Mouse (Mus musculus) heart, embryonic 10.5 days (tissue): ENCODE data around the gene Pmm2. TPM values are rescaled to one million over a fixed set of nuclear protein-coding genes. Genes with fewer than 3 reads are reported as not detected.

ENCODE experiments used
- DNase-seq: peaks from one replicate; pipeline ENCODE4 v3.0.0-alpha.2; 2017; ENCODE audit warnings: low spot score
- H3K27ac ChIP-seq: fragments of 300-500 bp; sonication (generic); 2 replicates; pipeline ENCODE4 v1.5.1; 2016; ENCODE audit warnings: mild to moderate bottlenecking
- H3K27me3 ChIP-seq: fragments of 300-500 bp; sonication (generic); 2 replicates; pipeline ENCODE4 v1.6.1; 2016; ENCODE audit warnings: mild to moderate bottlenecking; ENCODE audit not compliant: poor library complexity, insufficient read depth, severe bottlenecking
- H3K36me3 ChIP-seq: fragments of 300-500 bp; sonication (generic); 2 replicates; pipeline ENCODE4 v1.6.1; 2016; ENCODE audit warnings: mild to moderate bottlenecking, moderate library complexity
- H3K4me1 ChIP-seq: fragments of 300-500 bp; sonication (generic); 2 replicates; pipeline ENCODE4 v1.6.1; 2016; ENCODE audit warnings: mild to moderate bottlenecking
- H3K4me3 ChIP-seq: fragments of 300-500 bp; sonication (generic); 2 replicates; pipeline ENCODE4 v1.5.1; 2016; ENCODE audit warnings: mild to moderate bottlenecking, moderate library complexity
- H3K9me3 ChIP-seq: fragments of 300-500 bp; sonication (generic); 2 replicates; pipeline ENCODE4 v1.6.1; 2016; ENCODE audit warnings: mild to moderate bottlenecking, moderate library complexity
- WGBS: fragments of 180-500 bp; shearing (Covaris S2); methylation state at CpG from one replicate; pipeline ENCODE4 v1.1.7; 2016; 5-methylcytosine and 5-hydroxymethylcytosine counted together
- polyA plus RNA-seq: library from polyadenylated mRNA; unstranded; fragments of >200 nt; fragmentation: Nextera tagmentation; extraction: Ambion mirVana; gene quantifications from 2 replicates; pipeline ENCODE4 v1.2.1, GENCODE M21; 2016

Pmm2 gene
- polyA plus RNA-seq, 1 experiment from 2014 or later = 52.8 TPM

DNA sequence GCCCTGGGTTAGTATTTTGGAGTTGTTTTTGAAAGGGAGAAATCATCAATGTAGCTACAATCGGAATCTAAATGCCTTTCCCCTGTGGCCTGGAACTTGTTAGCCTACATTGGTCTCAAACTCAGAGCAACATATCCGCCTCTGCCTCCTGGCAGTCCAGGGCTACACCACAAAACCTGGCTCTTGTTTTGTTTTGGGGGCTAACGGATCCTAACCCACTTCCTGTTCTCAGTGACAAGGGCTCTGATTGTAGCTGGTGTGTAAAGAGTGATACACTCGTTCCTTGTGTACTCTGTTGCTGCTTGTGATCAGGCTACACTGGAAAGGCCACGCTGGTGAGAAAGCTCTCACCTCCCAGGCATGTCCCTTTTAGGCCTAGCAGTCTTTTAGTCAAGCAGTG lies 6.0 kb upstream of the Pmm2 start:
- WGBS = 79% methylated on average over 5 of the region's 5 CpGs
- H3K9me3 ChIP-seq = no peaks in the 10 kb centered on the region
- H3K4me1 ChIP-seq = peaks cover 6% of the 10 kb centered on the region
- H3K27ac ChIP-seq = no peak overlapping the region
- H3K36me3 ChIP-seq = peaks cover 42% of the 10 kb centered on the region
- DNase-seq = no peak
- no peaks in the 10 kb centered on the region for H3K27me3 ChIP-seq
- H3K4me3 ChIP-seq = no peak overlapping the region

DNA sequence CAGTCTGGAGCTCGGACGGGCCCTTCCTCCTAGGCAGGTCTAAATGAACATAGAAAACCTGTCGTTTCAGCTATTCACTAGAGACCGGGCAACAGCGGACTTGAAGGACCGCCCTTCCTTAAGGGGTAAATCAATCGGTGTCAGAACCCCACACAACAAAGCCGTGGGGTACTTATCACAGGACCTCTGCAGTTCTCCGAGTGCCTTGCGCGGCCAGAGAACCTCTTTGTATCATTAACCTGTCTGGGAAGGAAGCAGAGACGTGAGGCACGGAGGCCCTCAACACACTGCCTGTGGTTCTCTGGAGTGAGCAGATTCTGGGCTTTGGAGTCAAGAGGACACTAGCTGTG lies 632 bp upstream of the Pmm2 start:
- under 1% methylated on average over 13 of the region's 13 CpGs for WGBS
- H3K27ac ChIP-seq = peak overlapping the region; percentile 96
- H3K4me1 ChIP-seq = peaks cover 21% of the 10 kb centered on the region
- no peaks in the 10 kb centered on the region for H3K27me3 ChIP-seq
- H3K4me3 ChIP-seq = peak overlapping the region; percentile 91
- no peaks in the 10 kb centered on the region for H3K9me3 ChIP-seq
- DNase-seq = peak; percentile 81
- H3K36me3 ChIP-seq = peaks cover 39% of the 10 kb centered on the region

DNA sequence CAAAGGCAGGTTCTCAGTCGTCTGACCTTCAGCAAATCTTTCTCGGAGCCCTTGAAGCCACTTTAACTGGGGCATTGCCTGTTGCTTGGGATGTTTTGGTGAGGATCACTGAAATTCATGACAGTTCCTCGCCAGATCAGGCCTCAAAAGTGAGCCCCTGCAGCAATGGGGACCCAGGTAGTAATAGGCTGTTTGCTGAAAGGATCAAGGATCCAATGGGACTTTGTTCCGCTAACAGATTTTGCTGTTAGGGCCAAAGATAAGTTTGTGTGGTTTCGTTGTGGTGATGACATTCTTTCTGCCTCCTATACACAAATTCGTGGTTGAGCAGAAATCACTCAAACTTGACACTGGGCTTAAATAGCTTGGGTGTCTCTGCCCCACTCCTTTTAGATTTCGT lies 657 bp downstream of the Pmm2 start:
- DNase-seq = no peak
- Histone ChIP-seq H3K27ac (peak overlapping the region; percentile 96), H3K4me3 (peak overlapping the region; percentile 91), H3K27me3 (no peaks in the 10 kb centered on the region), H3K9me3 (no peaks in the 10 kb centered on the region), H3K36me3 (peaks cover 36% of the 10 kb centered on the region), H3K4me1 (peaks cover 21% of the 10 kb centered on the region)
- WGBS = 44% methylated on average over 7 of the region's 7 CpGs

DNA sequence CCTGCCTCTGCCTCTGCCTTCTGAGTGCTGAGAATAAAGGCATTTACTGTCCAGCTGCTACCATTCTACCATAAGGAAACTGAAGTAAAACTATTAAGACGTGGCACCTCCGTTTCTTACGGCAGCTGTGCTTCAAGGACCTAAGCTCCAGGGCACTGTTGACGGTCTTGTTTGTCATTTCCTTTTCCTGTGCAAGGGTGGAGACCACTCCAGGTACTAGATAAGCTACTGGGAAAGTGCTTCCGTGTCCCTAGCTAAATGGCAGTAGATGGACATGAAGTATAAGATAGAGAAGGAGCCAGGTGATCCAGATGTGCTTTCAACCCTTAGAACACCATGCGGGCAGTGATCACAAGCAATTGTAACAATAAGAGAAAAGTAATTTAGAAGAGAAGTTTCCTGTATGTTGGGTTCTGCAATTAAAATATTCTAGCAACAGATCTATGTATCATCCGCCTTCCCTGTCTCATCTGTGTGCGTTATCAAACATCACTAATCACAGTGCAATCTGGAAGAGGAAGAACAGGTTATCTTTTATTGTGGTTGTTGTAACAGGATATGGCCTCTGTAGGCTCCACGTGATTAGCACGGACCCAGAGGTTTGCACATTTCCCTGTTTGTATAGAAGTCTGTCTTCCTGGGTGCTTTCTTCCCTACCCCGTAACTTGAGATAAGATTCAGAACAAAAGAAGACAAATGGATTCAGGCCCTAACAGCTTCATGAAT lies 2.2 kb downstream of the Pmm2 start:
- no peak overlapping the region for H3K27ac ChIP-seq
- DNase-seq = no peak
- 75% methylated on average over 11 of the region's 11 CpGs for WGBS

DNA sequence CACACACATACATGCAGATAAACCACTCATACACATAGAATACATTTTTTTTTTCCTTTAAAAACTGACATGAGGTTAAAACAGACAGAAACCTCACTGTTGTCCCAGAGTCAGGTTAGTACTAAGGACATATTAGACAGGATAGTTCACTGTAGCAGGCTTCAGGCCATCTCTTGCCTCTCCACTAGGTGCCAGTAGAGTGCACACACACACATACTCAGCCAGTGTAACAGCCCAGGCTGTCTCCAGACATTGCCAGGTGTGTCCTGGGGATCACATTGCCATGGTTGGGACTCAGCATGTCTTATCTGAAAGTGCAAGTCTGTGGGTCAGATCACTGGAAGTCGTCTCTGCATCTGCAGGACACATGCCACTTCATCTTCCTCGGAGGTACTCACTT lies 6.4 kb downstream of the Pmm2 start:
- WGBS = 69% methylated on average over 2 of the region's 2 CpGs
- no peaks in the 10 kb centered on the region for H3K27me3 ChIP-seq
- H3K4me3 ChIP-seq = no peak overlapping the region
- no peak for DNase-seq
- H3K36me3 ChIP-seq = peaks cover 68% of the 10 kb centered on the region
- no peak overlapping the region for H3K27ac ChIP-seq
- no peaks in the 10 kb centered on the region for H3K9me3 ChIP-seq
- H3K4me1 ChIP-seq = peaks cover 3% of the 10 kb centered on the region

More for the DNA sequence above, 2.2 kb downstream of the Pmm2 start:
- H3K27me3 ChIP-seq = no peaks in the 10 kb centered on the region
- no peak overlapping the region for H3K4me3 ChIP-seq
- peaks cover 21% of the 10 kb centered on the region for H3K4me1 ChIP-seq
- H3K9me3 ChIP-seq = no peaks in the 10 kb centered on the region
- peaks cover 43% of the 10 kb centered on the region for H3K36me3 ChIP-seq

DNA sequence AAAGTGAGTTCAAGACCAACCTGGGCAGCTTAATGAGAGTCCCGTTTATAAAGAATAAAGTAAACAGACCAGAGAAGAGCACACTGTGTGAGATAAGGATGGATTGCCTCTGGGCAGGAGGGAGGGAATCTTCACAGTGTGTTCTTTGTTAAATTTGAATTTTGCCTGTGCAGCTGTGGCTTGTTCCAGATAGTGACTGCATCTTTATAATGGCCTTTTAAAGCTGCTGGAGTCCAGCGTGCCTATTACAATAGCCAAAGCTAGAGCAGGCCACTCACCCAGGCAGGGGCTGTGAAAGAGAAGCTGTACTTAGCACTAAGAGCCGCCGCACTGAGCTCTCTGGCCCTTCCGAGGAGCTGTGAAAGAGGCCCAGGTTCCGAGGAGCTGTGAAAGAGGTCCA lies 8.1 kb downstream of the Pmm2 start:
- Histone ChIP-seq H3K9me3 (no peaks in the 10 kb centered on the region), H3K36me3 (peaks cover 84% of the 10 kb centered on the region)
- WGBS = 81% methylated on average over 6 of the region's 6 CpGs

DNA sequence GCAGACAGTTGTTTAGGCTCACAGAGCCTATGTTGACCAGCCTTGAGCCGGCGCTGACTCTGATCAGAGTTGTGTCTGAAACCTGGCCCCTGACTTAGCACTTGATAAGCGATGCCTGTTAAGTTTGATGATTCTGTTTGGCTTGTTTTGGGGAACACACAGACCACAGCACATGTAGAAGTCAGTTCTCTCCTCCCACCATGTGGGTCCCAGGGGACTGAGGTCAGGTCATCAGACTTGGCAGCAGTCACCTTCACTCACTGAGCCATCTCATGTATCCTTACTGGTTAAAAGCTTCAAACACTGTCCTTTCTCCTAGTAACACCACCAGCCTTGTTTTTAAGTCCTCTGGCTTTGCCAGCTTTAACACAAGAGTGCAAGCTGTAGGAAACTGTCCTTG lies 12.5 kb downstream of the Pmm2 start:
- Histone ChIP-seq H3K27me3 (no peaks in the 10 kb centered on the region), H3K4me3 (no peak overlapping the region), H3K9me3 (no peaks in the 10 kb centered on the region), H3K4me1 (no peaks in the 10 kb centered on the region), H3K27ac (no peak overlapping the region), H3K36me3 (peaks cover 92% of the 10 kb centered on the region)
- 86% methylated on average over 3 of the region's 3 CpGs for WGBS
- DNase-seq = no peak

More for the DNA sequence above, 8.1 kb downstream of the Pmm2 start:
- Histone ChIP-seq H3K27ac (no peak overlapping the region), H3K4me3 (no peak overlapping the region), H3K27me3 (no peaks in the 10 kb centered on the region), H3K4me1 (no peaks in the 10 kb centered on the region)
- DNase-seq = no peak

DNA sequence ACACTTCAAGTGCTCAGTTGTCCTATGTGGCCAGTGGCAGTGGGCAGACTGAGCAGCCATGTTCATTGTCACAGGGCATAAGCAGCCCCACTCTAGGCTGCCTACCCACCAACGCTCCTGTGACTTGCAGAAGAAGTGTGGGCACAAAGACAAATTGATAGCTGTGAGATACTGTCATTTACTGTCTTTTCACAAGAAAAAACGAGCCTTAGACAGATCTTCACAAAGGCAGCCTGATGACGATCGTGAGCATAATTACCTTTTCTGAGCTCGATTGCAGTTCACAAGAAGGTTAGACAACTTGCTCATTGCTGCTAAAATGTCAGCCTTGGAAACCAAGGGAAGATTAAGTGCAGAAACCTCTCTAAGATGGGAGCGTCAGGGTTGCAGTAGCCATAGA lies 17.6 kb downstream of the Pmm2 start:
- no peak overlapping the region for H3K27ac ChIP-seq
- H3K27me3 ChIP-seq = no peaks in the 10 kb centered on the region
- H3K36me3 ChIP-seq = peaks cover 85% of the 10 kb centered on the region
- 0 out of 2 replicates have a peak, but pooled peaks cover 5% of the 10 kb centered on the region for H3K4me1 ChIP-seq
- DNase-seq = no peak
- WGBS = 92% methylated on average over 6 of the region's 6 CpGs
- no peaks in the 10 kb centered on the region for H3K9me3 ChIP-seq
- H3K4me3 ChIP-seq = no peak overlapping the region

DNA sequence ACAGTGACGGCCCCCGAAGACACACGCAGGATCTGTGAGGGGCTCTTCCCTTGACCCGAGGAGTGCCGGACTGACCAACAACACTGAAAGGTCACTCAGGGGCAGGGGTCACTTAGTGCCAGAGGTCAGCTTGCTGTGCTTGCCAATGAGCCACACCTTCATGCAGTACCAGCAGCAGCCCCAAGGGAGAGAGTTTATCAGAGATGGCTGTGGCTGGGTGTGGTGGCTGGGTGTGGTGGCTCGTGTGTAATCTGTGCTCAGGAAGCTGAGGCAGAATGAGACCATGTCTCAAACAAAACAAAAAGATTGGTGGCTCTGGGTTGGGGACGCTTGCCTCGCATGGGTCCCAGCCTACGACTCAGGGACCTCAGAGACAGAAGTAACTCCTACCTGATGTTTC lies 18.1 kb downstream of the Pmm2 start:
- WGBS = 74% methylated on average over 9 of the region's 9 CpGs
- no peak overlapping the region for H3K27ac ChIP-seq
- no peak for DNase-seq
- H3K9me3 ChIP-seq = no peaks in the 10 kb centered on the region
- H3K4me1 ChIP-seq = 0 out of 2 replicates have a peak, but pooled peaks cover 5% of the 10 kb centered on the region
- H3K4me3 ChIP-seq = no peak overlapping the region
- peaks cover 86% of the 10 kb centered on the region for H3K36me3 ChIP-seq
- no peaks in the 10 kb centered on the region for H3K27me3 ChIP-seq

DNA sequence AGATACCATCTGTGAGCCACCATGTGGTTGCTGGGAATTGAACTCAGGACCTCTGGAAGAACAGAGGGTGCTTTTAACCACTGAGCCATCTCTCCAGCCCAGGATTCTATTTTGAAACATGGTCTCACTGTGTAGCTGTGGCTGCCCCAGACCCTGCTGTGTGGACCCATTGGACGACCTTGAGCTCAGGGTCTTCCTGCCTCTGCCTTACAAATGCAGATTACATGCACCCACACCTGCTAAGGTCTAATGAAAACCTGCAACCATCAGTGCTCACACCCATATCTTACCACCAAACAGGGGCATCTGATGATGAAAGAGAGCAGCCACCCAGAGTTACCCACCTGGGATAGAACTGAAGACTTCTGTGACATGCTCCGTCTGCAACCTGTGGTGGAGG lies 18.8 kb downstream of the Pmm2 start:
- Histone ChIP-seq H3K36me3 (peaks cover 84% of the 10 kb centered on the region), H3K27me3 (no peaks in the 10 kb centered on the region), H3K9me3 (no peaks in the 10 kb centered on the region), H3K4me3 (no peak overlapping the region), H3K4me1 (0 out of 2 replicates have a peak, but pooled peaks cover 5% of the 10 kb centered on the region), H3K27ac (no peak overlapping the region)
- no peak for DNase-seq
- 72% methylated on average over 2 of the region's 2 CpGs for WGBS

DNA sequence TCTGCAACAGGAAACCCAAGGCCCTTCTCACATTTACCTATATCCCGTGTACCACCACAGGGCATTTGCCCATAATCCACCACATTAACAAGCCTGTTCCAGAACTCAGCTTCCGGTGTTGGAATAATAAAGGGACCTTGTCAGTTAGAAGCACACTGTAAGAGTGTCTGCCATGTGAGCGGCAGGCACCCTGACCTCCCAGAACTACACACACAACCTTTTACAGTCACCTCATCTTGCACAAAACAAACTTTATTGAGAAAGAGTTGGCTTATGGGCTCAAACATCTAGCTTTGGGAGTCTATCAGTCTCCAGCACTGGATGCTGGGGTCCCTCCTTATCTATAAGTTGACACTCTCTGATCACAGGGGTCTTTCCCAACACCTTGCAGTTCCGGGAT lies 20.9 kb downstream of the Pmm2 start:
- H3K36me3 ChIP-seq = peaks cover 87% of the 10 kb centered on the region
- no peak overlapping the region for H3K27ac ChIP-seq
- H3K9me3 ChIP-seq = no peaks in the 10 kb centered on the region
- no peak for DNase-seq
- WGBS = 85% methylated on average over 4 of the region's 4 CpGs
- no peaks in the 10 kb centered on the region for H3K27me3 ChIP-seq
- H3K4me1 ChIP-seq = peaks cover 9% of the 10 kb centered on the region; the same call in 1 of the 2 replicates
- no peak overlapping the region for H3K4me3 ChIP-seq

DNA sequence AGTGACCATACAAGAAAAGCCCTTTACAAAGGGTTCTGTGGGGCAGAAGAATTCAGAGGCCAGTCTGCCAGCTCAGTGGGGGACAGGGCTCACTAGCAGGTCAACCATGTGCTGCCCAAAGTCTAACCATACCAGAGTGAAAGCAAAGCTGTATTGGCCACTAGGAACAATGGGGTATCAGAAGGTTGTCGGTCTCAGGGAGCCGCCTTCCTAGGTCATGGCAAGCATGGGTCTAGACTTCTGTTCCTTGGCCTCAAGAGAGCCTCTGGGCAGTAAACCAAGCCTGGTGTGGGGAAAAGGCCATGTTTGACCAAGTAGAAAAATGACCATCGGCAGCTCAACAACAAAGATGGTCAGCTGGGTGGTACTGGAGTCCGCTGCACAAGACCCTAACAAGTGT lies 21.3 kb downstream of the Pmm2 start:
- no peak for DNase-seq
- Histone ChIP-seq H3K27ac (no peak overlapping the region), H3K9me3 (no peaks in the 10 kb centered on the region), H3K4me1 (peaks cover 10% of the 10 kb centered on the region; the same call in 1 of the 2 replicates), H3K4me3 (no peak overlapping the region), H3K27me3 (no peaks in the 10 kb centered on the region), H3K36me3 (peaks cover 88% of the 10 kb centered on the region)
- 91% methylated on average over 4 of the region's 4 CpGs for WGBS

DNA sequence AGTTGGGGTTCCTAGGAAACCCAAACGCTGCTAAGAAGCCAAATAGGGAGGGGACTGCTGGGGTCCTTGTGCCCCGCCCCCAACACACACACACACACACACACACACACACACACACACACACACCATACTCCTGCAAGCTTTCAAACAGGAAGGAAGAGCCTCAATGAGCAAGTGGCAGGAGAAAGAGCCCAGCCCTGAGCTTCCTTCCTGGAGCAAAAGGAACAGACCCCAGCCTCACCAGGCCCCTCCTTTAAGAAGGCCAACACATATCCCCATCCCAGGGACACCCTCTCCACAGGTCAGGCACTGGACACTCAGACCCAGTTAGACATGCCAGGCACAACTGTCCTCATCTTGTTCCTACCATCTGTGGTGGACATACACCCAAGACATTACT lies 25.5 kb downstream of the Pmm2 start:
- Histone ChIP-seq H3K4me1 (peaks cover 44% of the 10 kb centered on the region), H3K4me3 (no peak overlapping the region), H3K27ac (peak overlapping the region; percentile 31; the same call in 1 of the 2 replicates), H3K36me3 (peaks cover 66% of the 10 kb centered on the region), H3K9me3 (no peaks in the 10 kb centered on the region), H3K27me3 (no peaks in the 10 kb centered on the region)
- 55% methylated on average over 2 of the region's 2 CpGs for WGBS
- no peak for DNase-seq
